Mouse (Mus musculus): ENCODE data around the gene Atxn1. TPM values are rescaled to one million over a fixed set of nuclear protein-coding genes. Genes with fewer than 3 reads are reported as not detected.
A peak's percentile ranks its signal among the peaks of the same experiment; 100 is the strongest.

Gene Atxn1
- total RNA-seq, 2 experiments from 2014 or later: 5.9 to 9.0 TPM

GRCm38 (mm10) chr13:45642913-45643312 is 321.9 kb downstream of the Atxn1 start:
- no peak for ATAC-seq (ENCODE audit: poor library complexity, severe bottlenecking)

DNA sequence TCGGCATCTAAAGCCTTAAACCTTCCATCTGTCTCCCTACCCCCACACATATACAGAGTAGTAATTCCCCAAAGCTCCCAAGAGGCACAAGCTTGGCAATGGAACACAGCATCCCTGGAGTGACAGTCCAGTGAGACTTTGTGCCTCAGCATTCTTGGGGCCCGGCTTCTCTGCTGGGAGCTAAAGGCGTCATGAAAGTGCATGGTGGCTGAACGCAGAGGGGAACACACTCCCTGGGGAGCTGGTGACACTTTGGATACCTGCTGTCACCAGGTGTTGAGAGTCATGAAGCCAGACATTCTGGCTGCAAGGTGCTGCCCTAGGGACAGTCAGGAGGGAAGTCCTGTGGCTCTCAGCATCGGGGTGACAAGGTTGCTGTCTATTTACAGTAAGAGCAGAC is 324.4 kb downstream of the Atxn1 start:
- ATAC-seq (ENCODE audit: poor library complexity, severe bottlenecking): no peak

DNA sequence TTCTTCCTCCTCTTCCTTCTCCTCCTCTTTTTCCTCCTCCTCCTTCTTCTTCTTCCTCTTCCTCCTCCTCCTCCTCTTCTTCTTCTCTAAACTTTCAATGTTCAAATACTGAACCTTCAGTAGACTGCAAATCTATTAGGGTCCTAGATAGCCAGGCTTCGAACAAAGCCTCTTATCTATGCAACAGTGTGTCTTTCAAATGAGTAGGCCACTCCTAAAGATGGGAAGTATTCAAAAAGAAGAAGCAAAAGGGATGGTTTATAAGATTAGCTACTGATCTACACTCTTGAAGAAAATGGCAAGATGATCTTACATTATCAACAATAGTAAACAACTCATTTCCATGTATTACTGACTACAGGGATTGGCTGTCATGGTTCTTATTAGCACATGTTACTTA is 326.5 kb downstream of the Atxn1 start:
- ATAC-seq (ENCODE audit: poor library complexity, severe bottlenecking): no peak

GRCm38 (mm10) chr13:45637324-45637723 is 327.5 kb downstream of the Atxn1 start:
- no peak for ATAC-seq (ENCODE audit: poor library complexity, severe bottlenecking)

GRCm38 (mm10) chr13:45636435-45636834 is 328.4 kb downstream of the Atxn1 start:
- no peak for ATAC-seq (ENCODE audit: poor library complexity, severe bottlenecking)

DNA sequence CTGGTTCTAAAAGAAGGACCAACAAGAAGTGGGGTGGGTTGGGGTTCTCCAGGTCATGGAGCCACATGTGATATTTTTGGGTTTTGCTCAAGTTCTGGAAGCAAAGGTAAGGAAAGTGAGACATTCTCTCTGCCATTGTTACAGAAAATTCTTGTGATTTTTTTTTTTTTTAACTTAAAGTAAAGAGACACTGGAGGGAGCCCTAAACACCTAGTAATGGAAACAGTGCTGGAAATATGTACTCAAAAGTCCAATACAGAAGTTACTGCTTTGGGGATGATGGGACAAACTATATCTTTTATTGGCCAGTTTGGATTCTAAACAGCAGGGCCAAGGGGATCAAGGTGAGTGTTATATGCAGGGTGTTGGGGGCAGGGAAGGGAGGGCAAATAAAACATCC is 330.9 kb downstream of the Atxn1 start:
- ATAC-seq (ENCODE audit: poor library complexity, severe bottlenecking): no peak

- no peak for ATAC-seq (ENCODE audit: poor library complexity, severe bottlenecking)
These were observed 332.7 kb downstream of the Atxn1 start for GRCm38 (mm10) chr13:45632133-45632532.

- ATAC-seq (ENCODE audit: poor library complexity, severe bottlenecking): no peak
These were observed 334.1 kb downstream of the Atxn1 start for GRCm38 (mm10) chr13:45630518-45631290.

GRCm38 (mm10) chr13:45629750-45630149 is 335.1 kb downstream of the Atxn1 start:
- no peak for ATAC-seq (ENCODE audit: poor library complexity, severe bottlenecking)

- ATAC-seq (ENCODE audit: poor library complexity, severe bottlenecking): no peak
These were observed 336.5 kb downstream of the Atxn1 start for GRCm38 (mm10) chr13:45628341-45628740.

DNA sequence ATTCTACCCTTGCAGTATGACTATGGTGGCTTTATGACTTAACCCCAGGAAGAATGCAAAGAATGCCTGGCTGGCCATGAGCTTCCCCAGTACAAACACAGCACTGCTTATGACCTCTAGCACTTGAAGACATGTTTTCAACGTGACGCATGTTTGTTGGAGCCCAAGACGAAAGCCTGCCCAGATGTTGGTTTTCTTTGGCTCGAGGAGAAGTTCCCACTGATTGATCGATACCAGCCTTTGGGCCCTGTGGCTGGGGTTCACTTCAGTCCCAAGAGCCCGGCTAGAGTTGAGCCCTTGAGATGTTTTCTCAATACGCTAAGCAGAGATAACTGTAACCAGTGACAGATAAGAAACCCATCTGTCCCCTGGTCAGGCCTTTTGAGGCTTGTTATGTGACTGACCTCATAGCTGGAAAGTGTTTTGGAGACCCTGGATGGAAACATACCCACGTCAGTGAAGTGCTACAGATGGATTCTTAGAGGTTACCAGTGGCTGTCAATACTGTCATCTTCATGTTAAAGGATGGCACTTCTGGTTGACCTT is 337.5 kb downstream of the Atxn1 start:
- ATAC-seq (ENCODE audit: poor library complexity, severe bottlenecking): no peak

DNA sequence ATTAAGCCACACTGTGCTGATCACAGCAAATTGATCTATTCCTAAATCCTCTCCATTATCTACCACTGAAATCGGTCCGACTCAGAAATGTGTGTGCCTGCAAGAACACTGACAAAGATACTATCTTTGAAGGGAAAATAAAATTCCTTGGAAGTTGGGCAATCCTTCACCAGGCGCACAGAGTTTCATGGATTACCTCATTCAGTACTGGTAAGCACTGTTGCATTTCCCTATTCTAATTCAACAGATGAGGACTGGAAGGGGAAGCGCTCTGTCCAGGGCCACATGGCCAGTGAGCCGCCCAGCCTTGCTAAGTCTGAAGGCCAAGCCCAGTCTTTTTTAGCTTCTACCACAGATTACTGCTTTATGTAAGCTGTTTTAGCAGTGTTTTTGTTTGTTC is 339.1 kb downstream of the Atxn1 start:
- no peak for ATAC-seq (ENCODE audit: poor library complexity, severe bottlenecking)

DNA sequence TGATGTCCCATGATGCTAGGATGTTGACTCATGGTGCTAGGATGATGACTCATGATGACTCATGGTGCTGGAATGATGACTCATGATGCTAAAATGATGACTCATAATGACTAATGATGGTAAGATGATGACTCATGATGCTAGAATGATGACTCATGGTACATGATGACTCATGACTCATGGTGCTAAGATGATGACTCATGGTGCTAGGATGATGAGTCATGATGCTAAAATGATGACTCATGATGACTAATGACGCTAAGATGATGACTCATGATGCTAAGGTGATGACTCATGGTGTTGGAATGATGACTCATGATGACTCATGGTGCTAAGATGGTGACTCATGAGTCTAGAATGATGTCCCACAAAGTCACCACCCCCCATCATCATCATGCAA is 341.0 kb downstream of the Atxn1 start:
- no peak for ATAC-seq (ENCODE audit: poor library complexity, severe bottlenecking)

GRCm38 (mm10) chr13:45622871-45623546 is 341.8 kb downstream of the Atxn1 start:
- no peak for ATAC-seq (ENCODE audit: poor library complexity, severe bottlenecking)

GRCm38 (mm10) chr13:45620687-45621086 is 344.1 kb downstream of the Atxn1 start:
- no peak for ATAC-seq (ENCODE audit: poor library complexity, severe bottlenecking)

DNA sequence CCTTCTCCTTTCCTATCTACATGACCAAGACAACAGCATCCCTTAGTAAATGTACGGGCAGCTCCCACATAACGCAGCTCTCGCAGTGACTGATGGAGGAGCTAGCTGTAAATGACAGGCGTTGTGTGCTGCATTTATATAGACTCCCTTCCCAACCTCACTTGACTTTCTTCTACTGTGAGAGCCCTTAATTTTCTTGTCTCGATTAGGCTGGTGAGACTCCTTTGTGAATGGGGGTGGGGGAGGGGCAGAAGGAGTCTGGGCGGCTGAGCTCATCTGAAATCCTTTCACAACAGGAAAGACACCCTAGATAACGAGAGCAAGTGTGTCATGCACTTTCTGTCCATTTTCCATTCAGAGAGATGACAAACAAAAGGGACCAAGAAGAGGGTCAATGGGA is 344.5 kb downstream of the Atxn1 start:
- no peak for ATAC-seq (ENCODE audit: poor library complexity, severe bottlenecking)

DNA sequence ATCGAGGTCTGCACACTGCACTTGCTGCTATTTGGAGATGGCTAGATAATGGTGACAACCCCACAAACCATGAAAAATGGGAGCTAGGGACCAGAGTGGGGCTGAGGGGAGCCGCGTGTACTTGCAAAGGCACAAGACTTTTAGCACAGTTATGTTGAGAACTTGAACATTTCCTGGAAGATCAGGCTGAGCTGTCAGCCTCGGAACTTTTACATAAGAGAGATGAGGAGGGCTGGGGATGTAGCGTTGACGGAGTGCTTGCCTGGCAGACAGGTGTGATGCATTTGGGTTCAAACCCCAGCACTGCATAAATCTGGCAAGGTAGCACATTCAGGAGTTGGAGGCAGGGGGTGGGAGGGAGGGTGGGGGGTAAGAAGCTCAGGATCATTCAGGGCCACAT is 346.8 kb downstream of the Atxn1 start:
- ATAC-seq (ENCODE audit: poor library complexity, severe bottlenecking): no peak

- no peak for ATAC-seq (ENCODE audit: poor library complexity, severe bottlenecking)
These were observed 350.0 kb downstream of the Atxn1 start for GRCm38 (mm10) chr13:45614762-45615161.

DNA sequence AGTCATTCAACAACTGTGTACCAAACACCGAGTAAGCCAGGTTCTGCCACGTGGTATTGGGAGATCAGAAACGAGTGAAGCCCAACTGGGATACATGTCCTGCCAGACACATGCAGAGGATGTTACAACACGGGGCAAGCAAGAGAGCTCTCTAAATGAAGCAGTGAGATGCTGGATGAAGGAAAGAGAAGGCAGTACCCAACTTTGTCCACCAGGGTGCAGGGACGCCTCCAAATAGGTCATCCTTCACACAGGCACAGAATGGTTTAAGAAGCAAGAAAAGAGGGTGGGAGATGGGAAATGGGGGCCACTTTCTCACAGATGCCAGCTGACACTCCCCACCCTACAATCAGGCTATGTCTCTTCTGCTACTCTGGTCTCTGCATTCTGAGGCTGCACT is 351.5 kb downstream of the Atxn1 start:
- ATAC-seq (ENCODE audit: poor library complexity, severe bottlenecking): peak; percentile 43; the same call in 1 of the 2 replicates

DNA sequence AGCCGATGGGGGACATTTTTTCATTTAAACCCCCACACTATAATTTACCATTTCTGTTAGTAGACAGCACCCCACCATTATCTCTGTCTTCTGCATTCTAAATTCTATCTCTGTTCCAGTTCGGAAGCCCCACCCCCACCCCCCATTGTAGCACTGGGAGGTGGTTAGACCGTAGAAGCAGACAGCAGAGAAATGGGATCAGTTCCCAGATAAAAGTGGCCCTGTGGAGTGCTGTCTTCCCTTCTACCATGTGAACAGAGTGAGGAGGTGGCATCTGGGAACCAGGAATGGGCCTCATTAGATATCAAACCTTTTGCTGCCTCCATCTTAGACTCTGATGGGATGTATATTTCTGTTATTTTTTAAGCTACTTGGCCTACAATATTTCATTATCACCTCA is 353.3 kb downstream of the Atxn1 start:
- no peak for ATAC-seq (ENCODE audit: poor library complexity, severe bottlenecking)

DNA sequence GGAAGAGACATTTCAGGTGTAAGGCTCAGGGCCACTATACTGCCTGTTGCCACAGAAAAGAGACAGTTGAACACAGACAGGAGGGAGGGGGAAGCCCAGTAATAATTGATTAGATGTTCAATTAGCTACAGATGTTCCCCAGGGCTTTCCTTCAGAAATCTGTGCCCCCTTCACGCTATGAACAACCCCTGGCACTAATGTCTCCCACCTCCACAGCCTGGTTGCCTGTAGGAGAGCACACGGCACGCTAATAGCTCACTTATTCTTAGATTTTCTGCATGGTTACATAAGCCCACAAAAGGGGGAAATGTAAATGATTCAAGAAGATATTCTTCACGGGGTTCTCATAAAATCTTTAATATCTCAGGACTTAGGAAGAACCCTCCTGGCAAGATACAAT is 355.3 kb downstream of the Atxn1 start:
- ATAC-seq (ENCODE audit: poor library complexity, severe bottlenecking): no peak

- ATAC-seq (ENCODE audit: poor library complexity, severe bottlenecking): no peak
These were observed 356.2 kb downstream of the Atxn1 start for GRCm38 (mm10) chr13:45608593-45608992.
